Mouse (Mus musculus) adrenal gland, postnatal 25 days (tissue): Measurements from ENCODE around the gene Clic4. TPM values are rescaled to one million over a fixed set of nuclear protein-coding genes. Genes with fewer than 3 reads are reported as not detected.
"Not testable (repeated sequence)": the region's sequence is repeated elsewhere in the genome, so short reads cannot be mapped to it uniquely, and the experiment has no call there.

Experiments used
- DNase-seq: peaks from one replicate; pipeline ENCODE4 v3.0.0; 2021; ENCODE audit warnings: mixed read lengths
- total RNA-seq: library from RNA; stranded (reverse); gene quantifications from 2 replicates; pipeline ENCODE4 v1.2.3, GENCODE M21; 2021

Clic4 gene
- total RNA-seq, 1 experiment from 2014 or later = 65.5 TPM

- no peak for DNase-seq
Measured at GRCm38 (mm10) chr4:135189452-135190008, 83.1 kb downstream of the Clic4 start.

GRCm38 (mm10) chr4:135184277-135184676 lies 88.3 kb downstream of the Clic4 start:
- DNase-seq = not testable (repeated sequence)

DNA sequence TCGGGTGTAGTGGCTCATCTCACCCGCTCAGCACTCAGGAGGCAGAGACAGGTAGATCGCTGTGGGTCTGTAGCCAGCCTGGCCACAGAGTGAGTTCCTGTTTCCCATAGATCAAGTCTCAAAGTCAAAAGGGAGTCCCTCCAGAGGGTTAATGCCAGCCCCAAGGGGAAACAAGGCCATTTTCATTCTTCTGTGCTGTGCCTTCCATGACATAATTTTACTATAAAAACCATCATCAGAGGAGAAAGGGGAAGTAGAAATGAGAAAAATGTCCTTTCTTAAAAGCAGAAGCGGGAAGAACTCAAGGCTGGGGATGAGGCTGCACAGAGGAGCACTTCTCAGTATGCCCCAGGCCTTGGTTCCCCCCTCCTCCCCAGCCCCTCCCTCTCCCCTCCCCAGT lies 90.8 kb downstream of the Clic4 start:
- no peak for DNase-seq

DNA sequence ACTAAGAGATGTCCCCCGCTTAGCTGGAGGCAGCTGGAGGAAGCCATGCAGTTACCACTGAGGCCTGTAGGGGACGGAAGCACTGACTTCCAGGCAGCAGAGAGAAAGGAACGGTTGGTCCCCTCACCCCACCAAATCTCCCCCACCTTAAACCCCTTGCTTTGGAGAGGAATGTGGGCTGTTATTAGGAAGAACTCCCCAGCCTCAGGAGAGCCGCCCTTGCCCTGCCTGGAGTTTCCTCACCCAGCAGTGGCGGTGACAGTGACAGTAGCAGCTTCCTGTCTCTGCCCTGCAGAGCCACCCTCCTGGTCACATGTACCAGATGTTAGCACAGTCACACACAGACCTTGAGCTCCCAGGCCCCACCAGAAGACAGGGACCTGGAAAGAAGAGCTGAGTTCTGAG lies 93.5 kb downstream of the Clic4 start:
- DNase-seq = peak; percentile 50

- DNase-seq = no peak
Measured at GRCm38 (mm10) chr4:135177568-135177967, 95.0 kb downstream of the Clic4 start.

DNA sequence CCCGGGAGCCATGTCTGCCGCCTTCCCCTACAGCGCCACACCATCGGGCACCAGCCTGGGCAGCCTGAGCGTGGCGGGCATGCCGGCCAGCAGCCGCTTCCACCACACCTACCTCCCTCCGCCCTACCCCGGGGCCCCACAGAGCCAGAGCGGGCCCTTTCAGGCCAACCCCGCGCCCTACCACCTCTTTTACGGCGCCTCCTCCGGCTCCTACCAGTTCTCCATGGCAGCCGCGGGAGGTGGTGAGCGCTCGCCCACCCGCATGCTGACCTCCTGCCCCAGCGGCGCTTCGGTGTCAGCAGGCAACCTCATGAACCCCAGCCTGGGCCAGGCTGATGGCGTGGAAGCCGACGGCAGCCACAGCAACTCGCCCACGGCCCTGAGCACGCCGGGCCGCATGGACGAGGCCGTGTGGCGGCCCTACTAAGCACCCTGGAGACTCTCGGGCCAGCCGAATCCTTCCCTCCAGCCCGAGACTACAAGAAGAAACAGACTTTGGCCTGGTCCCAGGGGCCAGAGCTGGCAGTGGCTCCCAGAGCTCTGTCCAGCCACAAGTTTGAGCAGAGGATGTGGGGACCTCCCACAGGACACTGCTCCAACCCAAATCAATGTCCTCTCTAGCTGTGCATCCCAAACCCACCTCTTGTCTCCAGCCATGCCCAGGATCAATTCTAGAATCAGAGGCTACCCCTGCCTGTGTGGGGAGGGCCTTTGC lies 97.1 kb downstream of the Clic4 start:
- DNase-seq = no peak

DNA sequence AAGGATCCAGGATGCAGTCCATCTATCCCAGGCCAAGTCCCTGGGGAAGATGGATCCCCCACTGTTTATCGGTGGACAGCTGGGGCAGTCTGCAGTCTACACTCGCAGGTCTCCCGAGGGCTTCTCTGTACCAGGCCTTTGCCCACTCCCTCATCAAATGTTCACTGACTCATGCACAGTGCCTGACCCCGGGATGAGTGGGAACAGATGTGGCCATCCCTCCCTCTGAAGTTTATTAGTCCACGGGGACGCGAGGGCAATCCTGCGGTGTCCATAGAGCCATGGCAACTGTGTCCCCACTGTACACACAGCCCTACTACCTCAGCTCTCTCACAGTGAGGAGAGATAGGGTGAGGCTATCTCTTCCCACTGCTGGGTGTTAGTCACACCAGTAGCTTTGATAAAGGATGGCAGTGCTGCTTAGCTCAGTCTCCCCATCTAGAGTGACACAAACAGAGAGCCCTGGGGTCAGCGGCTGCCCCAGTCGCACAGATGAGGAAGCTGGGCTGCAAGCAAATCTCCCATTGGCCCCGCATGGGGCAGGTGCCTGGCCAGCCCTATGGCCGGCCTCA lies 101.2 kb downstream of the Clic4 start:
- no peak for DNase-seq

DNA sequence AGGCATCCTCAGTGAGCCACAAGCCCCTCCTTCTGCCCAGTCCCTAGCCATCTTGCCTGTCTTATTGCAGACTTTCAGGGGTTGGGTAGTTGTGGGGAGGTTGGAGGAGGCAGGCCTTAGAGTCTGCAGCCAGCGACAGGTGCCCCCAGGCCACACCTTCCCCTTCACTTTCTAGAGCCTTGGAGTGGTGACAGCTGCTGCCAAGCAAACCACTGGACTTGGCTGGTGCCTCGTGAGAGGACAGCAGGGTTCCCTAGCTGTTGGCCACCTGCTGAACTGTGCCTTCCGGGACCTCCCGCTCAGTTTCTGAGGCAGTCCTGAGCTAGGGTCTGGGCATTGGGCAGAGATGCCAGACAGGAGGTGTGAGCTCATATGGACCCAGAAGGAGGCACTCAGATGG lies 103.1 kb downstream of the Clic4 start:
- no peak for DNase-seq

DNA sequence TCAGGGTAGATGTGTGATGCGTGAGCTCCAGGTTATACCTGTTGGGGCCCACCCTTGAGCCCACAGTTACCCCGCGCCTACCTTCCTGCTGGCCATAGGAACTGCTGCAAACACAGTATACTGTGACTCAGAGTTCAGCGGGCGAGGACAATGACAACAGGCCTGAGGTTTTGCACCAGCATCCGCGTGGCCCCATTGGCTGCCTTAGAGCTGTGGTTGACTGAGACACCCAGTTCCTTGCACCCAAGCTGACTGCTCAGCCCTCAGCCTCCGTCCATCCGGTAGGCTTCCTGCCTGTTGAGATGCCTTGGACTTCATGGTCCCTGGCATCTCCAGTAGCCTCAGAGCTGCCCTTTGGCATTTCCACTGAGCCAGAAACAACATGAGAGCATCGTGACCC lies 103.5 kb downstream of the Clic4 start:
- no peak for DNase-seq

DNA sequence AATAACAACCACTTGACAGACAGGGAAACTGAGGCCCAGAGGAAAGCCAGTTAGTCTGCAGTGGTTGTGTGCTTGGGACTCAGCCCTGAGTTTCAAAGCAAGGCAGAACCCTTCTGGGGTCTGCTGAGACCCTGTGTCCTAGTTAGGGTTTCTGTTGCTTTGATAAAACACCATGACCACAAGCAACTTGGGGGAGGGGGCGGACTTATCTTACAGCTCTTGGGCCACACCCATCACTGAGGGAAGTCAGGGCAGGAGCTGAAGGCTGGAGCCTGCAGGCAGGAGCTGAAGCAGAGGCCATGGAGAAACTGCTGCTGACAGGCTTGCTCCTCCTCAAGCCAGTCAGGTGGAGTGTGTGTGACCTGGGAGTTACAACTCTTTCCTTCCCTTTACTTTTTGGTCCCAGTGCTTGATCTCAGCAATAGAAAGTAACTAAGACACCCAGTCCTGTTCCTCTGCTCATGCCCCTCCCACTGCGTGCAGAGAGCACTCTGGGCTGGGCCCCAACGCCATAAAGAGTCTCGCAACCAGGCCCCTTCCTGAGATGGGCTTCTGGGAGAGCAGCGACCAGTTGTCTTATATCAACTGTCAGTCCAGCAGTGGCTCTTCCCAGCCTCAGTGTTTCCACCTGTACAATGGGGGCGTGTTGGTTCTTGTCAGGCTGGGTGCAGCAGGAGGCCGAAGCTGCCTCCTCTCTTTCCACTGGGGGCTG lies 104.6 kb downstream of the Clic4 start:
- no peak for DNase-seq

GRCm38 (mm10) chr4:135166413-135167225 lies 106.0 kb downstream of the Clic4 start:
- no peak for DNase-seq

- no peak for DNase-seq
Measured at GRCm38 (mm10) chr4:135165761-135166160, 106.9 kb downstream of the Clic4 start.

Other genes starting within 250 kb of the Clic4 start
- 1.0 and 1.7 TPM in 2 replicates for gene Runx3, start 152.2 kb downstream of the Clic4 start, total RNA-seq
- 133 and 151 TPM in 2 replicates for gene Srrm1, start 80.5 kb upstream of the Clic4 start, total RNA-seq
- gene Ncmap, start 125.4 kb upstream of the Clic4 start, total RNA-seq = not detected in 2 replicates
- 11.9 and 16.9 TPM in 2 replicates for gene Rcan3, start 161.0 kb upstream of the Clic4 start, total RNA-seq
- gene Stpg1, start 222.0 kb upstream of the Clic4 start, total RNA-seq = 0.91 TPM in 1 of 2 replicates, not detected in the other
- 12.7 and 26.6 TPM in 2 replicates for gene Nipal3, start 222.2 kb upstream of the Clic4 start, total RNA-seq